Comparison of ENCODE assay signal across 27 mouse cellular contexts in genomic region chr5:92228776-92229175, GRCm38 (mm10). TPM values are rescaled to one million over a fixed set of nuclear protein-coding genes. Genes with fewer than 3 reads are reported as not detected.
DNase-seq lines count a peak whose midpoint lies in the region; ATAC-seq and TF ChIP-seq lines count a peak whose summit lies in the region.
"Had no signal": no experiment of that assay in that cellular context is flagged by ENCODE, and none has a peak within 500 bp of the region (broad histone marks: within the 10 kb centered on the region; RNA-seq: fewer than 3 reads in every experiment).

No protein-coding gene starts in this region.

- TF ChIP-seq EP300 in liver, postnatal 0 days (IDR thresholded peaks at IDR 0.05; ENCODE audit: low read depth) = no peak

- TF ChIP-seq CTCF in liver, adult 2 months (IDR thresholded peaks at IDR 0.05; ENCODE audit: low read depth, low read length) = no peak
- no peak for TF ChIP-seq CTCF in liver, postnatal 0 days (IDR thresholded peaks at IDR 0.05; ENCODE audit: low read depth)

- no peaks in the 10 kb centered on the region for H3K36me3 ChIP-seq in liver, adult 2 months (ENCODE audit: control insufficient read depth, insufficient read depth, low read length)
- H3K36me3 ChIP-seq in liver, postnatal 0 days (replicated peaks; ENCODE audit: insufficient read depth, low read length) = no peaks in the 10 kb centered on the region
- no peaks in the 10 kb centered on the region for H3K36me3 ChIP-seq in liver, embryonic 12.5 days
- H3K36me3 ChIP-seq in kidney, embryonic 14.5 days (ENCODE audit: control insufficient read depth, insufficient read depth, low read length) = no peaks in the 10 kb centered on the region
- H3K36me3 ChIP-seq: forebrain, embryonic 12.5 days; hindbrain, embryonic 15.5 days; limb, embryonic 12.5 days; midbrain, embryonic 12.5 days; neural tube, embryonic 12.5 days had no signal

- WGBS in liver, adult 2 months = 56% methylated on average over 10 of the region's 10 CpGs
- WGBS in liver, postnatal 0 days (ENCODE audit: insufficient replicate concordance) = 39% methylated on average over 10 of the region's 10 CpGs
- 24% methylated on average over 10 of the region's 10 CpGs for WGBS in liver, embryonic 12.5 days (ENCODE audit: insufficient replicate concordance)
- 52% methylated on average over 10 of the region's 10 CpGs for WGBS in kidney, embryonic 14.5 days

- H3K4me2 ChIP-seq in liver, postnatal 0 days (ENCODE audit: low read depth, low read length) = no peak overlapping the region
- H3K4me2 ChIP-seq in liver, embryonic 12.5 days = 0 out of 2 replicates have a peak overlapping the region, but pooled peaks have one; percentile 5
- no peak overlapping the region for H3K4me2 ChIP-seq in kidney, embryonic 14.5 days (replicated peaks; ENCODE audit: low read depth, low read length)
- H3K4me2 ChIP-seq: forebrain, embryonic 12.5 days; hindbrain, embryonic 15.5 days; limb, embryonic 12.5 days; midbrain, embryonic 12.5 days; neural tube, embryonic 12.5 days had no signal

- TF ChIP-seq POLR2A in liver, adult 2 months (IDR thresholded peaks at IDR 0.05; ENCODE audit: extremely low read depth, insufficient read depth, low read length) = no peak

- H3K9me3 ChIP-seq in liver, postnatal 0 days (ENCODE audit: low read length) = no peaks in the 10 kb centered on the region
- no peaks in the 10 kb centered on the region for H3K9me3 ChIP-seq in liver, embryonic 12.5 days (replicated peaks)
- H3K9me3 ChIP-seq in kidney, embryonic 14.5 days (ENCODE audit: control insufficient read depth, low read length) = no peaks in the 10 kb centered on the region
- H3K9me3 ChIP-seq: forebrain, embryonic 12.5 days; hindbrain, embryonic 15.5 days; limb, embryonic 12.5 days; midbrain, embryonic 12.5 days; neural tube, embryonic 12.5 days had no signal

- no peaks in the 10 kb centered on the region for H3K4me1 ChIP-seq in liver, adult 2 months (ENCODE audit: control insufficient read depth, insufficient read depth, low read length)
- no peaks in the 10 kb centered on the region for H3K4me1 ChIP-seq in liver, postnatal 0 days (ENCODE audit: insufficient read depth)
- H3K4me1 ChIP-seq in liver, embryonic 12.5 days = no peaks in the 10 kb centered on the region
- no peaks in the 10 kb centered on the region for H3K4me1 ChIP-seq in kidney, embryonic 14.5 days (ENCODE audit: control insufficient read depth, insufficient read depth, low read length)
- H3K4me1 ChIP-seq: forebrain, embryonic 12.5 days; hindbrain, embryonic 15.5 days; limb, embryonic 12.5 days; midbrain, embryonic 12.5 days; neural tube, embryonic 12.5 days had no signal

- H3K27me3 ChIP-seq in liver, adult 2 months (ENCODE audit: control insufficient read depth, insufficient read depth, low read length) = no peaks in the 10 kb centered on the region
- H3K27me3 ChIP-seq in liver, postnatal 0 days (ENCODE audit: insufficient read depth, low read length) = no peaks in the 10 kb centered on the region
- peaks cover 33% of the 10 kb centered on the region for H3K27me3 ChIP-seq in liver, embryonic 12.5 days (replicated peaks)
- H3K27me3 ChIP-seq in kidney, embryonic 14.5 days (ENCODE audit: control insufficient read depth, insufficient read depth, low read length) = no peaks in the 10 kb centered on the region
- H3K27me3 ChIP-seq: forebrain, embryonic 12.5 days; hindbrain, embryonic 15.5 days; limb, embryonic 12.5 days; midbrain, embryonic 12.5 days; neural tube, embryonic 12.5 days had no signal

- no peak for ATAC-seq in liver, postnatal 0 days
- ATAC-seq in liver, embryonic 12.5 days = no peak
- ATAC-seq in kidney, embryonic 14.5 days (ENCODE audit: low FRiP score, low TSS enrichment) = no peak
- ATAC-seq: intestine, embryonic 16.5 days had no signal

- peak; percentile 41 for DNase-seq in embryo, embryonic 10 days (ENCODE audit: low spot score)
- DNase-seq in embryo, embryonic 9.5 days (ENCODE audit: extremely low spot score) = no peak
- DNase-seq in liver, adult 2 months (ENCODE audit: extremely low read depth, low read depth, low spot score) = peak; percentile 4
- DNase-seq in liver, postnatal 0 days = no peak
- peak; percentile 82 for DNase-seq in R1 (ENCODE audit: low read depth, low spot score)
- no peak for DNase-seq in cerebellum, postnatal 10 days
- DNase-seq: cerebellum, adult 9-10 months; heart, adult 2 months; lung, postnatal 4 days; right cerebral cortex, postnatal 4 days; thymus, postnatal 36 days had no signal

- no peak overlapping the region for H3K4me3 ChIP-seq in liver, adult 2 months (ENCODE audit: insufficient read depth, low read depth, low read length)
- no peak overlapping the region for H3K4me3 ChIP-seq in liver, postnatal 0 days (ENCODE audit: low read depth, low read length)
- H3K4me3 ChIP-seq in liver, embryonic 12.5 days = no peak overlapping the region
- H3K4me3 ChIP-seq in kidney, embryonic 14.5 days (ENCODE audit: low read length) = no peak overlapping the region
- H3K4me3 ChIP-seq: forebrain, embryonic 12.5 days; heart, adult 2 months; hindbrain, embryonic 15.5 days; limb, embryonic 12.5 days; midbrain, embryonic 12.5 days; neural tube, embryonic 12.5 days had no signal

- no peak overlapping the region for H3K27ac ChIP-seq in liver, adult 2 months (replicated peaks; ENCODE audit: insufficient read depth, low read depth, low read length)
- no peak overlapping the region for H3K27ac ChIP-seq in liver, postnatal 0 days (ENCODE audit: low read depth)
- no peak overlapping the region for H3K27ac ChIP-seq in liver, embryonic 12.5 days
- no peak overlapping the region for H3K27ac ChIP-seq in kidney, embryonic 14.5 days (ENCODE audit: low read depth, low read length)
- H3K27ac ChIP-seq: forebrain, embryonic 12.5 days; heart, adult 2 months; hindbrain, embryonic 15.5 days; limb, embryonic 12.5 days; midbrain, embryonic 12.5 days; neural tube, embryonic 12.5 days; stomach, postnatal 0 days had no signal

- H3K9ac ChIP-seq in liver, adult 2 months (ENCODE audit: low read depth, low read length) = no peak overlapping the region
- no peak overlapping the region for H3K9ac ChIP-seq in liver, postnatal 0 days (replicated peaks)
- H3K9ac ChIP-seq in liver, embryonic 12.5 days = no peak overlapping the region
- H3K9ac ChIP-seq in kidney, embryonic 14.5 days (ENCODE audit: low read depth, low read length) = no peak overlapping the region
- H3K9ac ChIP-seq: forebrain, embryonic 12.5 days; hindbrain, embryonic 15.5 days; limb, embryonic 12.5 days; midbrain, embryonic 12.5 days; neural tube, embryonic 12.5 days had no signal

- no peaks in the 10 kb centered on the region for H3K79me2 ChIP-seq in liver, adult 2 months (ENCODE audit: control insufficient read depth, insufficient read depth, low read length)

RNA-seq across cellular contexts. Expression of gene U90926, which starts 13.6 kb away (rescaled TPM):
- not detected in 2 replicates for total RNA-seq in liver, adult 2 months (2014; rRNA removed)
- polyA plus RNA-seq in liver, adult 2 months (2012; rRNA removed) = not detected in 2 replicates
- polyA plus RNA-seq in liver, postnatal 0 days (2015; fragmentation: Nextera tagmentation; extraction: Ambion mirVana) = not detected in 2 replicates
- polyA plus RNA-seq in liver, embryonic 12.5 days (2016; fragmentation: Nextera tagmentation; extraction: Ambion mirVana) = not detected in 2 replicates
- polyA plus RNA-seq in kidney, embryonic 14.5 days (2014; fragmentation: Nextera tagmentation; extraction: Ambion mirVana) = not detected in 2 replicates
- total RNA-seq: adrenal gland, adult 18-20 months; gastrocnemius, adult 8-10 months; heart, adult 2 months; heart, postnatal 25 days; layer of hippocampus, postnatal 10 days; left cerebral cortex, postnatal 10 days had no signal
- polyA plus RNA-seq: forebrain, embryonic 12.5 days; frontal cortex, adult 2 months; heart, adult 2 months; hindbrain, embryonic 15.5 days; intestine, embryonic 16.5 days; limb, embryonic 12.5 days; liver, embryonic 16.5 days; midbrain, embryonic 12.5 days; neural tube, embryonic 12.5 days; stomach, postnatal 0 days had no signal

RNA-seq across cellular contexts. Expression of gene Ppef2, which starts 27.3 kb away (rescaled TPM):
- total RNA-seq in liver, adult 2 months (2014; rRNA removed) = 0.13 TPM in 1 of 2 replicates, not detected in the other
- polyA plus RNA-seq in liver, adult 2 months (2012; rRNA removed) = 0.27 TPM in 1 of 2 replicates, not detected in the other
- 0.15 TPM in 1 of 2 replicates, not detected in the other for polyA plus RNA-seq in liver, postnatal 0 days (2015; fragmentation: Nextera tagmentation; extraction: Ambion mirVana)
- not detected in 2 replicates for polyA plus RNA-seq in liver, embryonic 12.5 days (2016; fragmentation: Nextera tagmentation; extraction: Ambion mirVana)
- 0.31 TPM in 1 of 2 replicates, not detected in the other for polyA plus RNA-seq in kidney, embryonic 14.5 days (2014; fragmentation: Nextera tagmentation; extraction: Ambion mirVana)
- total RNA-seq: adrenal gland, adult 18-20 months; heart, adult 2 months had no signal
- polyA plus RNA-seq: limb, embryonic 12.5 days; liver, embryonic 16.5 days had no signal

RNA-seq across cellular contexts. Expression of gene Naaa, which starts 49.2 kb away (rescaled TPM):
- 4.4 and 5.0 TPM in 2 replicates for total RNA-seq in liver, adult 2 months (2014; rRNA removed)
- polyA plus RNA-seq in liver, adult 2 months (2012; rRNA removed) = 4.8 and 5.2 TPM in 2 replicates
- 6.1 and 7.5 TPM in 2 replicates for polyA plus RNA-seq in liver, postnatal 0 days (2015; fragmentation: Nextera tagmentation; extraction: Ambion mirVana)
- 3.0 TPM in 2 replicates for polyA plus RNA-seq in liver, embryonic 12.5 days (2016; fragmentation: Nextera tagmentation; extraction: Ambion mirVana)
- 18.6 and 22.9 TPM in 2 replicates for polyA plus RNA-seq in kidney, embryonic 14.5 days (2014; fragmentation: Nextera tagmentation; extraction: Ambion mirVana)

Comparison
In these comparisons a context has a peak if more than half of its experiments do, and no peak if none do; other contexts are left out.
1. DNase-seq: peak in embryo, embryonic 10 days (single experiment), liver, adult 2 months (single experiment) and R1 (single experiment); none in embryo, embryonic 9.5 days (single experiment), liver, postnatal 0 days (single experiment) and cerebellum, postnatal 10 days (0 of 2).